Mouse (Mus musculus) right cerebral cortex, postnatal 4 days (tissue): ENCODE measurements around the gene Tead3.
A peak's percentile ranks its signal among the peaks of the same experiment; 100 is the strongest.

Source experiments
- DNase-seq: peaks from one replicate; pipeline ENCODE4 v3.0.0-alpha.2; 2022

The Tead3 gene

DNA sequence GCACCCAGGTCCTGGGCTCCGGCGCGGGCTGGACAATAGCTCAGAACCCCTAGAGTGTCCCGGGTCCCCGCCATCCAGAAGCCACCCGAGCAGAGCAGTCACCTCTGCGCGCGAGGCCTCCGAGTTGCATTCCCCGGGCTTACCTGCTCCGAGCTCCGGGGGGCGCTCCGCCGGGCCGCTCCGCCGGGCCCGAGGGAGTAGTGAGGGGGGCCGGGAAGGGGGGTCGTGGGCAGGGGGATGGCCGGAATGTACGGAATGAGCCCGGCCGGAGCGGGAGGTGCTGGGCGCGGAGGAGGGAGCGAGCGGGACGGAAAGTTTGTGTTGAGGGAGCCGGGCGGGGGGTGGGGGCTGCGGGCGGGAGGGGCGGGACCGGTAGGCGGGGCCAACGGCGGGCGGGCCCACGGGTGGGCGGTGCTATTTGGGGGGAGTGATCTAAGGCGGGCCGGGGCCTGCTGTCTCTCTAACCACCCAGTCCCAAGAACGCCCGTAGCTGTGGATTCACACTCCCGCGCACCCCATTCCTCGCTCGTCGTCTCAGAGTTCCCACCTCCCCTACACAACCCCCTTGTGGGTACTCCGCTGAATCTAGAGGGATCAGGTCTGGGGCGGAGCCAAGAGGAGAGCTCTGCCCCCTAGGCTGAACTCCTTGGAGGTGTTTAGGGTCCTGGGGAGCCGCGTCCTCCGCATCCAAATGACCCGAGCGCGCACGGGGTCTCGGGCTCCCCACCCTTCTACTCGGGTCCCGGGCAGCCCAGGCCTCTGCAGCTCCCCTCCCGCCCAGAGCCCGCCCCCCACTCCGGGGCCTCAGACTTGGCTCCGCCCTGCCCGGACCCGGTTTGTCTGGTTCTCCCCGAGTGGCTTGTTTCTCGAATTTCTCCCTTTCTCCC is at the start of gene Tead3:
Gene Tead3 (minus strand): TSS at position 352 of the 887 bp plus-strand sequence.
- DNase-seq = peak; percentile 73

DNA sequence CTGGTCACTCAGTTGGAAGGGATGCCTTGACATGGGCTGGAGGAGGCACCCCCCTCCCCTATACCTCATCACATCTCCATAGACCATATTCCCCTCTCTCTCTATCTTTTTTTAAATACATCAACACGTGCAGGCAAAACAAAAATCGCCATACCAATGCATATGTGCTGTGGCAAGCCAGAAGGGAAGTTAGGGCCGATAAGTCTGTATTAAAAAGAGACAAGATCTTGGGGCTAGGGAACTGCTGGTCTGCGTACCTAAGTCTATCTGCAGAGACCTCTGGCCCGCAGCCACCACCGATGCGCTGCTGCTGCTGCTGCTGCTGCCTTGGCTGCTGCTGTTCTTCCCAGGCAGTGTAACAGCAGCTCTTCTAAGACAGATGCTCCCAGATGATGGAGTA is 44.4 kb upstream of the Tead3 start:
- no peak for DNase-seq

DNA sequence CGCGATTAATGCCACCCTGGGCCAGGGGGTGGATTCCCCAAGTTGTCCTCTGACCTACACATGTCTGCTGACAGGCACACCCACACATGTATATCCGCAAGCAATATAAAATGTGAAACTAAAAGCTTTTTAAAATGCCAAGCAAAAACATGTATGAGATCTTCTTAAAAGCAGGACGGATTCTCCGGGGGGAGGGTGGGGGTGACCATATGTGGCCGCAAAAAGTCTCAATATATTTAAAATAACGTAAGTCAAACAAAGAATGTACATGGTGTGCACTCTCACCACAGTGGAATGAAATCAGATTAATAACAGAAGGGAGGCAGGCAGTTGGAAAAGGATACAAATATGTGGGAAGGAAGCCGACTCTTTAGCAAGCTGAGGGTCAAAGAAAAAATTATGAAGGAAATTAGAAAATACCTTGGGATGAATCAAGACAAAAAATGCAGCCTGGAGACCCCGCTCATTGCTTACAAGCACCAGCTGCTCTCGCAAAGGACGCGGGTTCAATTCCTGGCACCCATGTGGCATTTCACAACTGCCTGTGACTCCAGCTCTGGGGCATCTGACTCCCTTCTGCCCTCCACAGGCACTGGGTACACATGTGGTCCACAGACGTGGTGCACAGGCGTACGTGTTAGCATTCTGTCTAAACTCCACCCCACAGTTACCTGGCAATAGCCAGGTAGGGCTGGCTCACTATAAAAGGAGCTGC is 43.6 kb upstream of the Tead3 start:
- no peak for DNase-seq

DNA sequence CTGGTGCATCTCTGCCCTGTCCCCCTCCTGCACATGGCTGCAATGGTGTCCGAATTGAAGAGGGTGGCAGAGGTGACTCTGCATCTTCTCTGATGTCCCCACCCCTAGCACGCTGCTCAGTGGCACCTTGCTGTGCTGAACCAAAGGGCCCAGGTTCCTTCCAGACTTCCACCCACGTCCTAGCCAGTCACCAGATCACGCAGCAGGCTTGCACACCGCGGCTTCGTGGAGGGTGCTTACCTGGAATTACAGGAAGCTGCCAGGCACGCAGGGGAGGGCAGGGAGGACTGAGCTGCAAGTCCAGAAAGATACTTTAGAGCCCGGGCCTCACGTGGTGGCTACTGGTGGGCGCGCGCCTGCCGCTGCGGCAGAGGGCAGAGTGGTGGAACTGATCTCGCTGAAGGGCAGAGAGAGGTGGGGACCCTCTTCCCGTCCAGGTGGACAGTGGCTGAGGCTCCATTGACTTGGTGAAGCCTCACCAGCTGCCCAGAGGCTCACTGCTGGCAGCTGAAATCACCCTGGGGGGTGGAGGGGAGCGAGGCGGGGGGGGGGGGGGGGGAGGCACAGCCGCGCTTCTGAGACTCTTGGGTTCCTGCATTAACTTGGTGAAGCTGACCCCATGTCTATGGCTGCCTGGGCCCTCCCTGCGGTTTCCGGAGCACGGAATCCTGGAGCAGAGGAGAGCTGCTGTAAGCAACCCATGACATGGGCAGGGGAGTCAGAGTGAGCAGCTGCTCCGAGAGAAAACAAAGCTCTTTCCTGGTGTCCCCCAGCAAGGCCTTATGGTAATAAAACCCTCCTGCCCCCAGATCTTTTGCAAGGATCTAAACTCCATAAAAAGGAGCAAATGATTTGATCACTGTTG is 41.2 kb upstream of the Tead3 start:
- no peak for DNase-seq

DNA sequence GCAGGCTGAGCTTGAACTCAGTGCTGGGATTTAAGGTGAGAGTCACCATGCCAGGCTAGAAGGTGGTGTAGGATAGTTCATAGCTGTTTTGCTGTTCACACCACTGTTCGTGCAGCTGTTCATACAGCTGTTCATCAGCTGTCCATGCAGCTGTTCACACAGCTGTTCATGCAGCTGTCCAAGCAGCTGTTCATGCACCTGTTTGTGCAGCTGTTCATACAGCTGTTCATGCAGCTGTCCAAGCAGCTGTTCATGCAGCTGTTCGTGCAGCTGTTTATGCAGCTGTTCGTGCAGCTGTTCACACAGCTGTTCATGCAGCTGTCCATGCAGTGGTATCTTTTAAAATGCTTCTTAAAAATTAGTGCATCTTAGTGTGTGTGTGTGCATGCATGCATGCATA is 37.9 kb upstream of the Tead3 start:
- no peak for DNase-seq

DNA sequence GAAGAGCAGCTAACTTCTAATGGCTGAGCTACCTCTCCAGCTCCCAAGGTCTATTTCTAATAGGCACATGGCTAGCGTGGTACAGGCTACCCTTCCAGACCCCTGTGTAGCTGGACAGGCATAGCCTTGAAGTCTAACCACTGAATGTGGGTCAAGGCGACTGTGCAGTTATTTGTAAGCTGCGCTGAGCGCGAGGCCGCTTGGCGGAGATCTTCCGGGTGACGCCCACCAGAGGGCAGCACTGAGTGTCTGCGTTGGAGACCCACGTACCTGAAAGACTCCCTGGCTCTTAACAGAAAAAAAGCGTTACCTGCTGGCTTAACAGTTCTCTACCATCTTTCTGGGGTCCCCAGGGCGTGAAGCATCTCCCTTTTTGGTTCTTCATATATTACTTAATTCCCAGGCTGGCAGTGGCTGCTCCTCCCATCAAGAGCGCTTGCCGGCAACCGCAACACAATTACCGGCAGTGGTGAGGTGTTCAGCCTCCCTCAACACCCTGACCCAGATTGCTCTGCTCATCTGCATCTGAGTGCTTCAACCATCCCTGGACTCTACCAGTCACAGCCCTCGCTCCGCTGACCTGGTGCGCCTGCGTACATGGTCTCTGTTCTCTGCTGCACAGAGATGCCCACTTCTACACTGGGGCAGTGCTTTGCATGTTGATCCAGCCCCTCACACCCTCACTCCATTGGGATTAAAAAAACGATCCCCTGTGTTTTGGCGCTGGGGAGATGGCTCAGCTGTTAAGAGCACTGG is 35.7 kb upstream of the Tead3 start:
- peak; percentile 93 for DNase-seq

DNA sequence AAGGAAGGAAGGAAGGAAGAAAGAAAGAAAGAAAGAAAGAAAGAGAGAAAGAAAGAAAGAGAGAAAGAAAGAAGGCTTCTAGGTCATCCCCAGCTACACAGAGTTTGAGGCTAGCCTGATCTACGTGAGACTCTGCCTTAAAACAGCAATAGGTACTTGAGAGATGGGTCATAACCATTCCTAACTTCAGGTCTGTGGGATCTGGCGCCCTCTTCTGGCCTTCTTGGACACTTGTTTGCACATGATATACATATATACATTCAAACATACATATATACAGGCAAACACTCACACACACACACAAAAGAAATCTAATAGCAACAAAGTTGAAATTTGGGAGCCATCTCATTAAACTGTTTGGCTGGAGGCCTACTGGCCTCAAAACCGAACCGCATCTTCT is 33.7 kb upstream of the Tead3 start:
- peak; percentile 38 for DNase-seq

DNA sequence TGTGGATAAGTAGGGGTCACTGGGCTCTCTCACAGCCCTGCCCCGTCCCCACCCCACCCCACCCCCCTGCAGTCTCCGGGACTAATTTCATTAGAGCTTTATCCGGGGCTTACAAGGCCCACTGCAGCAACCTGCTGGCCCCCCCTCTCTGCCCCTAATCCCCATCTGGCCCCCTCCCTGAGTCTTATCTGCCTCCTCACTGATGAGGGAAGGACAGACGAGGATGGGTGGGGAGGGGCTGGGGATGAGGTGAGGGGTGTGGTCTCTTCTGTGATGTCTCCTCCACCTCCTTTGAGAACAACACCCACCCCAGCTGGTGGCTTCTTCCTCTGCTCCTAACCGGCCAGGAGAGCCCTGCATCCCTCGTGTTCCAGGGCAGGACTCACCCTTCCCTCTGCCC is 29.6 kb upstream of the Tead3 start:
- no peak for DNase-seq

DNA sequence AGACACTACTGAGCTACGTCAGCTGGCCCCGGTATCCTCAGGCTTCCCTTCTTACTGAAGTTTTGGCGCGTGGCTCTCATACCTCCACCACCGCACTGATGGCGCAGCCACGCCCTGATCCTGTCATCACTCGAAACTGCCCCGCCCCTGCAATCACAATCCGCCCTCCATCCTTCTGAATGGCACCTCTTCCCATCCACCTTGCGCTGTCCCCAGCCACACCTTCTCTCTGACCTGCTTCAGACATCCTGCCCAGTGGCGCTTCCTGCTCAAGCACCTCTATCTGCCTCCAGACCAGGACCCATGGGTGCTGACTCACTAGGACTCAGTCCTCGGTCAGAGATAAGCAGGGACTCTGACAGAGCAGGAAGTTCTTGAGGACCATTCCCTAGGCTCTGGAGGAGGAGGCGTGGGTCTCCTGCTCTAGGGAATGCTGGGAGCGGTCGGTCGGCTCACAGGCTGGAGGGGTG is 25.0 kb upstream of the Tead3 start:
- no peak for DNase-seq

DNA sequence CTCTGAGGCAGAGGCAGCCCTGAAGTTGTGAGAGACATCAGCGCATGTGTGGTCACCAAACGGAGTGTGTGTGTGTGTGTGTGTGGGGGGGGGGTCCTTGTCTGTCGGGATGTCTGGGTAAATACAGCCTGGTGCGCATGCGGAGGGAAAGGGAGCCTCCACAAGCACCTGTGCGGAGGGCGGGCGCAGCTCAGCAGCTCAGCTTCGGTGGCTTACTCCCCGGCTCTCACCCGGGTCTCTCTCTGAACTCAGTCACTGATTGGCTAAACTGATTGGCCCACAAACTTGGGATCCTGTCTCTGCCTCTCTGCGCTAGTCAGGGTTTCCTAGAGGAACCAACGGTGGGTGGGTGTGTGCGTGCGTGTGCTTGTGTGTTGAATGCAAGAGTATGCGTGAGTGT is 23.9 kb upstream of the Tead3 start:
- DNase-seq = no peak

DNA sequence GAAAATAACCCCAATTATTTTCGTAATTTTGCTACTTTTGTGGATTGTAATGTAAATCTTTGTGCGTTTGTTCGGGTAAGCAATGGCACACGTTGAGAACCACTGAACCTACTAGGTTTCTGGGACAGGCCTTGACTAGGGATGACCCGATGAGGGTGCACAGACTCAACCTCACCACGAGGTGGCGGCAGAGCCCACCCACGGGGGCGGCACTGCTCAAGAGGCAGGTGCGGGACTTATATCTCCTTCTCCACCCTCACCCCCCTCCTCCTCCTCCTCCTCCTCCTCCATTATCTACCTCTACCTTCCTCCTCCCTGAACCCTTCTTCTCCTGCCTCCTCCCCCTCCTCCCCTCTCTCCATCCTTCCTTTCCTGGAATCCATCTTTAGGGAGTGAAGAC is 23.2 kb upstream of the Tead3 start:
- DNase-seq = peak; percentile 47

DNA sequence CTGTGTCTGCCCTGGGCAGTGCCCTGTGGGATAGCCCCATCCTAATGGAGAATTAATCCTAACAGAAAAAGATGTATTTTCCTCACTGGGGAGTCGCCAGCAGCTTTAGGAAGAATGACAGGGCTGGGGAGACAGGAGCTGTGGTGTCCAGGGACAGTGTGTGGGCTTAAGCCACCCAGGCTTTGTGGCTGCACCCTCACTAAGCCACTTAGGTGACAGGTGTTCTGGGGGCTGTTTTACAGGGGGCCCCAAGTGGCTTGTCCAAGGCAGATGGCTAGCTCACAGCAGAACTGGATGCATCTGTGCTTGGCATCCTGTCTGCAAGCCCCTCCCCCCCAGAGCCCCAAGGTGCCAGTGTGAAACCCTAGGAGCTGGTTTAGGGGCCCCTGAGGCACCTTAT is 21.3 kb upstream of the Tead3 start:
- no peak for DNase-seq

DNA sequence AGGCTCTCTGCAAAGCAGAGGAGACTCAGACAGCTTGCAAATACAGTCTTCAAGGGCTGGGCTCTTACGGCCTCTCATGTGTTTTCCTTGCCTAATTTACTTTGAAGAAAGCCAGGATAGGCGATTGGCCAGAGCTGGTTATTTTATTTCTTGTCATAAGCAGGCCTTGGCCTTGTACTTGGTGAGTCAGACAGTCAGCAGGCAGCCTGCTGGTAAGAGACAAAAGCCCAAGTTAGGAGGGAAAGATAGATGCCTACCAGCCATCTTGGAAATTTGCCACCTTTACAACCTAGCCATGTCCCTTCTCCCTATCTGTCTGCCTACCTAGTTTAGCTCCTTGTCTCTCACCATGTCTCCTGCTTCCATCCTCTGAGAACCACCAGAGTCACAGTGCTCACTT is 20.7 kb upstream of the Tead3 start:
- DNase-seq = no peak

DNA sequence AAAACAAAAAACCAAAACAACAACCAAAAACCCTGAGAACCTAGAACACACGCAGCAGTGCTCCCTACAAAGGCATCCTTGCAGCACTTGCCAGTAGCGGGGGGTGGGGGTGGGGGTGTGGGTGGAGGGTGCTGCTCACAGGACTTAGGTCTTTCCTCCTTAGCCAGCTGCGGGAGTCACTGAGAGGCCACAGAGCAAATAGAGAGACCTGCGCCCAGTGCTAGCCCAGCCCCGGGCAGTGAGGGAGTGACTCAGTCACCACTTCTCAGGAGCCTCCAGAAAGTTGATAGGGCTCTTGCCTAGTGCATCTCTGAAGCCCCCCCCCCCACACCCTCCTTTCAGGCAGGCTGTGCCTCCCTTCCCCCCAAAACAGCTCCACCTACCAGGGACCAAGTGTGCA is 18.4 kb upstream of the Tead3 start:
- DNase-seq = no peak

DNA sequence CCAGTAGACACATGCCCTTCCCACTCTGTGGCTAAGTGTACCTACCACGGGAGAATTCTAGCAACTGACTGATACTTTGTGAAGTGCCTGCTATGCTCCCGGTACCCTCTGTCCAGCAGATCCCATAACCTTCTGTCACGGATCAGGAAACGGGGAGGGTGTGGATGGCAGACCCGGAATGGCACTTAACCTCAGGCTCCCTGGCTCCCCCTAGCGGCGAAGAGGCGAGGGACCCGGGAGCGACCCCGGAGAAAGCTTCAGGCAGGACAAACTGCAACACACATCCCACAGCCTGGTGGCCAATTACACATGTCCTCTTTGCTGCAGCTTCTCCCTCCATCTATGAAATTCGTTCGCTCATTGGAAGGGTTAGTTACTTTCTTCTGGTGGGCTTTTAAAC is 17.8 kb upstream of the Tead3 start:
- DNase-seq = peak; percentile 66

DNA sequence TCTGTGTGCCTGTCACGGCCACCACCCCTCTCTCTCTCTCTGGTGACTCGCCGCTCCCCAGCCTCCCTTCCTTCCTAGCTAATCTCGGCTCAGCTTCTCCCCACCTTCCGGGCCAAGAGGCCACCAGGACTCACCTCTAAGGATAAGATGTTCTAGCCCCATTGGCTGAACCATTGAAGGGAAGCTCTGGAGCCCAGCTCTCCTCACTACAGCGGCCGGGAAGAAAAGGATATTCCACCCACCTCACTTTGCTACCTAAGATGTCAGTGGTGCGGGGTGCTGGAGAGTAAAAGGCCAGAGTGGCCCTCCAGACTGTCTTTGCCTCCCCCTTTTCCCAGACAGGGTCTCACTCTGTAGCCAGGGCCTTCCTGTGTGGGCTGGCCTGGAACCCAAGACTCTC is 14.5 kb upstream of the Tead3 start, which contains the start of gene Tulp1:
Gene Tulp1 (minus strand): TSS at position 101 of the 400 bp plus-strand sequence.
- no peak for DNase-seq

DNA sequence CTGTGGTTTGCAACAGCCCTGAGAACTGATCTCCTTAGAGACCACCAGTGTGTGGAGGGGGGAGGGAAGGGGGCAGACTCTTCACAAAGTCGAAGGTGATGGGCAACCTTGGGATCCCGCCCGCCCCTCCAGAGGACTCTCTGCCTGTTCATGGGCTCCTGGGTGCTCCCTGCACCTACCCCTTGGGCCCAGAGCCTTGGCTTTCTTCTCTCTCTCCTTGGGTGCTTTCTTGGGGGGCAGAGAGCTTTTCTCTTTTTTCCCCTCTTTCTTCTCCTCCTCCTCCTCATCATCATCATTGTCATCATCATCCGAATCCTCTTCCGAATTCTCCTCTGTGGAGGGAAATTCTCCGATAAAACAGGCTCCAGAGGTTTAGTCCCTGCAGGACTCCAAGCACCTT is 12.9 kb upstream of the Tead3 start:
- no peak for DNase-seq

DNA sequence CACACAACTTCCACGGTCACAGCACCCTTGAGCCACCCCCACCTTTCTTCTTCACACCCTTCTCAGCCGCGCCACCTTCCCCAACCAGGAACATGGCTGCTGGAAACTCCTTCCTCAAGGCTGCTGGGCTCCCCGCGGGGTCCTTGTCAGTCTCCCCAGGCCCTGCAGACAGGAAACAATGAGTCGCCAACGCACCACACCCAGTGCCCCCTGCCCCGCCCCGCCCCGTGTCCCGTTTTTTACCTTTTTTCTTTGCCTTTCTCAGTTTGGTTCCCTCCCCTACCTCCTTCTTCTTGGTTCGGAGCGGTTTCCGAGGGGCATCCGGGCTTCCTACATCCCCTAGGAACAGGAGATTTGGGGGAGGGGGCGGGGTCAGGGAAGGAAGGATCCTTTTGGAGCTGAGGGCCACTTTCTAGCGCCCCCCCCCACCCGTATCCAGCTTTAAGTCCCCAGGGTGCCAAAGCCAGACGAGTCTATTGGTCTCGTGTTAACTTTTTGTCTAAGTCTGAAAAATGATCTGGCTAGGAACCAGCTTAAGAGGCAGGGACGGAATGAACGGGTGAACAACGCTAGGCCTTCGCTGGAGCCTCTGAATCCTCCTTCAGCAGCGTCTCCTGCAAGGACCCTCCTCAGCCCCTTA is 12.2 kb upstream of the Tead3 start:
- DNase-seq = no peak

DNA sequence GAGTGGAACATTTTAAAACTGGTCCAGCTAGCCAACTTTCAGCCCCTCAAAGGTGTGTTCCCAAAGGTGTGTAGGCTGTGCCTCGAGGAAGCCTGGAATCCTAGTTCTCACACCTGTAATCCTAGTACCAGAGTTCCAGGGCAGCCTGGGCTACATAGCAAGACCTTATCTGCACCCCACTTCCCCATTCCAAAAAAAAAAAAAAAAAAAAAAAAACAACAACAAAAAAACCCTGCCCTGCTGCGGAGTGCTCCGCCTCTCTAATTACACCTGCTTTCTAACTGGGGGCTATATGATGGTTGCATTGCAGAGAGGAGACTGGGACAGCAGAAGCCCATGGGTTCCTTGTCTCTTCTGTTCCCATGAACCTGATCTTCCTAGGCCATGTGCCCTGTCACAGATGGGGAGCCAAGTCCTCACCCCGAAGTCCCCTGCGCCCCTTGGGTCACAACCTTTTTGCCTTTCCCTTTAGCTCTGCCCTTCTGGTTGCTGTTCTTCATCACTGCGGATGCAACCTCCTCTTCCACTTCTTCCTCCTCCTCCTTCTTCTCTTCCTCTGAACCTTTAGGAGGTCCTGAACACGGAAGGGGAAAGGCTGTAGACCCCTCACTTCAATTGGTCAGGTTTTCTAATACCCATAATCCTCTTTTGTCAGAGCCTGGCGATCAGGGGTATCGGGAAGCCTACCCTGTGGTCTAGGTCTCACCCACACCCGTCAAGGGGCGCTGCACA is 11.5 kb upstream of the Tead3 start:
- DNase-seq = no peak

DNA sequence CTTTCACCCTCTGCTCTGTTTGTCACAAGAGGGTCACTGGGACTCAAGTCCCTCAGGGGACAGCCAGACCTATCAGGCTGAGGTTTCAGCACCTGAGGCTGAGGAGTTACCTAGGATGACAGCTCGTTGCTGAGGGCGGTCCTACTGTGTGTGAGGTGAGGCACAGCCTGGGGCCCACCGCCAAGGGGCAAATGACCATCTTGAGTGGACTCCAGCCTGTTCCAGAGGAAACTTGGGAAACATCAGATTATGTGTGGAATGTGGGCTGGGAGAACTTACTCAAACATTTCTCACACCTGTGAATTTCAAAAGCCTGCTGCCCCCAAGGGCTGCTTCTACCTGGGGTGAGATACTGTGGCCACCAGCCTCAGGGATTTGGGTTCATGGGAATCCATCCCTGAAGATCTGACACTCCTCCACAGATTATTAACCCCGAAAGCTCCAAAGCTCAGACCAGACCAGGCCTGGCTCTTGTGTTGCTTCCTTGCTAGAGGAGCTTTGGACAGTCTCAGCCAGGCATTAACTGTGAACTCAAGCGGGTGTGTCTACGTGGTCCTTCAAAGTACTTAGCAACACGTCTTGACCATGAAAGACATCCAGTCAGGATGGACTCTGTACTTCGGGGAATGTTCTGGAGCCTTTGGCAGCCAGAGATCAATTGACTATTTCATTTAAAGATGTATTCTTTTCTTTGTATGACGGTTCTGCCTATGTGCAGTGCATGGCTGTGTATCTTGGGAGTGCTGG is 10.1 kb upstream of the Tead3 start:
- no peak for DNase-seq
